Mouse (Mus musculus) hindbrain, embryonic 11.5 days (tissue): Measurements from ENCODE around the gene Abcb4. TPM values are rescaled to one million over a fixed set of nuclear protein-coding genes. Genes with fewer than 3 reads are reported as not detected.
A peak's percentile ranks its signal among the peaks of the same experiment; 100 is the strongest.

Experiments used
- ATAC-seq: fragments of 200-750 bp; cut with Nextera tagmentation; 2 replicates; pipeline ENCODE4 v1.8.0; 2017; ENCODE audit warnings: mild to moderate bottlenecking, moderate TSS enrichment, moderate library complexity; ENCODE audit not compliant: low FRiP score
- DNase-seq: peaks from one replicate; pipeline ENCODE4 v3.0.0-alpha.2; 2015; ENCODE audit warnings: low spot score
- H3K27ac ChIP-seq: fragments of 300-500 bp; sonication (generic); 2 replicates; pipeline ENCODE4 v1.5.1; 2014; ENCODE audit warnings: mild to moderate bottlenecking, low read depth, low read length
- H3K27me3 ChIP-seq: fragments of 300-500 bp; sonication (generic); 2 replicates; pipeline ENCODE4 v1.6.1; 2014; ENCODE audit warnings: mild to moderate bottlenecking, low read length, moderate library complexity, mixed read lengths; ENCODE audit not compliant: control insufficient read depth, insufficient read depth
- H3K36me3 ChIP-seq: fragments of 300-500 bp; sonication (generic); 2 replicates; pipeline ENCODE4 v1.6.1; 2014; ENCODE audit warnings: mild to moderate bottlenecking, low read length, moderate library complexity, mixed read lengths; ENCODE audit not compliant: control insufficient read depth, insufficient read depth
- H3K4me1 ChIP-seq: fragments of 300-500 bp; sonication (generic); replicated peaks from 2 replicates; pipeline ENCODE4 v1.6.1; 2014; ENCODE audit warnings: low read length, mixed read lengths; ENCODE audit not compliant: control insufficient read depth, insufficient read depth
- H3K4me2 ChIP-seq: fragments of 300-500 bp; sonication (generic); replicated peaks from 2 replicates; pipeline ENCODE4 v1.6.1; 2014; ENCODE audit warnings: mild to moderate bottlenecking, low read depth, low read length
- H3K4me3 ChIP-seq: fragments of 300-500 bp; sonication (generic); 2 replicates; pipeline ENCODE4 v1.5.1; 2014; ENCODE audit warnings: low read depth, low read length
- H3K9ac ChIP-seq: fragments of 300-500 bp; sonication (generic); 2 replicates; pipeline ENCODE4 v1.6.1; 2014; ENCODE audit warnings: low read depth, low read length
- H3K9me3 ChIP-seq: fragments of 300-500 bp; sonication (generic); 2 replicates; pipeline ENCODE4 v1.6.1; 2016; ENCODE audit warnings: low read length; ENCODE audit not compliant: control insufficient read depth
- WGBS: fragments of 180-500 bp; shearing (Covaris S2); extraction: QIAGEN DNeasy Blood & Tissue Kit; methylation state at CpG from one replicate; pipeline ENCODE4 v1.1.7; 2014; 5-methylcytosine and 5-hydroxymethylcytosine counted together
- polyA plus RNA-seq: library from polyadenylated mRNA; unstranded; fragments of >200 nt; fragmentation: Nextera tagmentation; extraction: Ambion mirVana; gene quantifications from 2 replicates; pipeline ENCODE4 v1.2.1, GENCODE M21; 2014

The Abcb4 gene
- polyA plus RNA-seq, 1 experiment from 2014 or later = 0.37 TPM

DNA sequence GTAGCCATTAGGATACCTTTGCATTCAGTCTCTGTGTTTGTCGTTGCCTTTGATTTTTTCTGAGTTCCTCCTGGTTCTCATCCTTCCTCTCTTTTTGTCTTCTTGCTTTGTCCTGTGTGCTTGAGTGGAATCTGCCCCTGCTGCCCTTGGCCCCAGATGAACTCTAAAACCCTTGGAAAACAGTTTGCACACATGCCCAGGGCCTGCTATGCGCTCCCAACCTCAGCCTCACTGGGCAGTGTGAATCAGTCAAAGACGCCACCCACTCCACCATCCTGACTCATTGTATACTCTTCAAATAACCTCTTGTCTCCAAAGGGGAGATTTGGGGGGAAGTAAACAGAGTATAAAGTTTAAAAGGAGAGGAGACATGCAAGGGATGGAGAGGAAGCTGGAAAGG, 4.7 kb downstream of the Abcb4 start:
- Histone ChIP-seq H3K27ac (no peak overlapping the region), H3K9me3 (no peaks in the 10 kb centered on the region), H3K9ac (no peak overlapping the region), H3K4me1 (no peaks in the 10 kb centered on the region), H3K27me3 (peaks cover 2% of the 10 kb centered on the region; the same call in 1 of the 2 replicates), H3K4me2 (no peak overlapping the region), H3K36me3 (no peaks in the 10 kb centered on the region), H3K4me3 (no peak overlapping the region)
- ATAC-seq = no peak
- DNase-seq = no peak
- WGBS = 72% methylated on average over 3 of the region's 3 CpGs

DNA sequence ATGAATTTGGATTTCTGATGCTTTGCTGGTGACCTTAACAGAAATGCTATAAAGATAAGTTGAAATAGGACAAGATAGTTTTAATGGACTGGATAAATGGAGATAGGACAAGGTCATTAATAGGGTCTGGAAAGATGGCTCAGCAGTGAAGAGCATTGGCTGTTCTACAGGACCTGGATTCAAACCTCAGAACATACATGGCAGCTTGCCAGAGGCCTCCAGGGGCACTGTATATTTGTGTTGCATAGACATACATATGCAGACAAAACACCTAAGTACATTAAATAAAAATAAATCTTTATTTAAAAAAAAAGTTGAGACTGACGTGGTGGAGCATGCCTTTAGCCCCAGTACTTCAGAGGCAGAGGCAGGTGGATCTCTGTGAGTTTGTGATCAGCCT, 7.5 kb downstream of the Abcb4 start:
- no peaks in the 10 kb centered on the region for H3K27me3 ChIP-seq
- WGBS = 76% methylated on average over 1 of the region's 1 CpGs
- H3K36me3 ChIP-seq = no peaks in the 10 kb centered on the region
- H3K27ac ChIP-seq = no peak overlapping the region
- H3K9ac ChIP-seq = no peak overlapping the region
- ATAC-seq (no peak), DNase-seq (no peak)
- H3K9me3 ChIP-seq = no peaks in the 10 kb centered on the region
- no peak overlapping the region for H3K4me2 ChIP-seq
- H3K4me3 ChIP-seq = no peak overlapping the region
- no peaks in the 10 kb centered on the region for H3K4me1 ChIP-seq

GRCm38 (mm10) chr5:8902141-8902817, 8.8 kb downstream of the Abcb4 start:
- no peak overlapping the region for H3K4me2 ChIP-seq
- no peak overlapping the region for H3K9ac ChIP-seq
- WGBS = 60% methylated on average over 6 of the region's 6 CpGs
- DNase-seq (no peak), ATAC-seq (no peak)
- H3K4me3 ChIP-seq = no peak overlapping the region
- no peaks in the 10 kb centered on the region for H3K36me3 ChIP-seq
- no peaks in the 10 kb centered on the region for H3K9me3 ChIP-seq
- no peak overlapping the region for H3K27ac ChIP-seq
- H3K27me3 ChIP-seq = no peaks in the 10 kb centered on the region
- H3K4me1 ChIP-seq = no peaks in the 10 kb centered on the region

DNA sequence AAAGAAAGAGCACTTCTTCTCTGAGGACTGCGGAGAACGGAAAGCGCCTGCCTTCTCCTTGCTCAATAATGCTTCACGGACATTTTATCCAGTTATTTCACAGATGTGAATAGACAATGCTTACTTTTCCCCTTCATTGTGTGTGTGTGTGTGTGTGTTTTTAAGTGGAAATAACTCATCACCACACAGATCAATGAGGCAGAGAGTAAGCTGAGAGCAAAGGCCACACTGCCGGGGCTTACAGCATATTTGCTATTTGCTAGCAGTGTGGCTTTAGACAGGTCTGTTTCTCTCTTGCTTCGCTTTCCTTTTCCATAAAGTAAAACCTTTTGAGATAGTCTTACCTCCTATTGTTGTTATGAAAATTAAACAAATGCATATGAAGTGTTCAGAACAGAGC, 11.0 kb downstream of the Abcb4 start:
- Histone ChIP-seq H3K4me2 (no peak overlapping the region), H3K27ac (no peak overlapping the region), H3K27me3 (no peaks in the 10 kb centered on the region), H3K4me1 (no peaks in the 10 kb centered on the region), H3K9ac (no peak overlapping the region), H3K9me3 (no peaks in the 10 kb centered on the region), H3K4me3 (no peak overlapping the region), H3K36me3 (no peaks in the 10 kb centered on the region)
- no peak for ATAC-seq
- peak; percentile 5 for DNase-seq
- 49% methylated on average over 6 of the region's 6 CpGs for WGBS

DNA sequence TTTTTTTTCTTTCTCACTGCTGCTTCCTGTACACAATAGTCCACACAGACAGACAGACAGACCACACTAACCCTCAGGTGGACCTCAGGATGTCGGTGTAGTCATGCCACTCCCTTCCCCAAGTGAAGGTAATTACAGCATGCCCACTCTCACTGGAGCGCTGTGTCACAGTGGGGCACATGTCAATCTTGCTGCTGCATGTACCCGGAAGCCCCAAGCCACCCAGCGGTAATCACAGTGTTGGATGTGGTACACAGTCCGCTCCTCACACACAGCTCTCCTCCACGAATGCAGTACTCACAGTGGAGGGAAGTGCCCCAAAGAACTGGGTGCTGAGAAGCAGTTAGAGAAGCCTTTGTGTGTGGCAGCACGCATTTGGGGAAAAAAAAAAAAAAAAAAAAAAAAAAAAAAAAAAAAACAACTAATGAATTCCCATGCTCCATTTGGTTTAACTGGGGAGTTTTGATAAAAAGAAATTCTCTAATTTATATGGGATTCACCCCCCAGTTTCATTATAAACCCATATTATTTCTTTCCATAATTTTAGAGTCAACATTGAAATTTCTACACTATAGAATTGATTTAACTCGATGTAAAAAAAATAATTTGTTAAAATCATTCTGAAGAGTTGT, 18.2 kb downstream of the Abcb4 start:
- H3K36me3 ChIP-seq = no peaks in the 10 kb centered on the region
- no peak overlapping the region for H3K4me2 ChIP-seq
- no peaks in the 10 kb centered on the region for H3K9me3 ChIP-seq
- H3K4me3 ChIP-seq = no peak overlapping the region
- ATAC-seq (no peak), DNase-seq (no peak)
- no peak overlapping the region for H3K27ac ChIP-seq
- H3K27me3 ChIP-seq = no peaks in the 10 kb centered on the region
- H3K9ac ChIP-seq = no peak overlapping the region
- H3K4me1 ChIP-seq = no peaks in the 10 kb centered on the region
- WGBS = 83% methylated on average over 8 of the region's 8 CpGs

- Histone ChIP-seq H3K4me3 (no peak overlapping the region), H3K9ac (no peak overlapping the region), H3K36me3 (no peaks in the 10 kb centered on the region), H3K4me1 (no peaks in the 10 kb centered on the region), H3K9me3 (no peaks in the 10 kb centered on the region), H3K4me2 (no peak overlapping the region), H3K27ac (no peak overlapping the region), H3K27me3 (no peaks in the 10 kb centered on the region)
- no peak for ATAC-seq
- 97% methylated on average over 2 of the region's 2 CpGs for WGBS
- DNase-seq = no peak
Observed at GRCm38 (mm10) chr5:8916400-8916799, 22.9 kb downstream of the Abcb4 start.

GRCm38 (mm10) chr5:8917069-8917468, 23.6 kb downstream of the Abcb4 start:
- no peaks in the 10 kb centered on the region for H3K9me3 ChIP-seq
- ATAC-seq (no peak), DNase-seq (no peak)
- no peak overlapping the region for H3K4me2 ChIP-seq
- 77% methylated on average over 6 of the region's 6 CpGs for WGBS
- no peak overlapping the region for H3K27ac ChIP-seq
- H3K27me3 ChIP-seq = no peaks in the 10 kb centered on the region
- no peaks in the 10 kb centered on the region for H3K36me3 ChIP-seq
- no peaks in the 10 kb centered on the region for H3K4me1 ChIP-seq
- no peak overlapping the region for H3K4me3 ChIP-seq
- no peak overlapping the region for H3K9ac ChIP-seq

DNA sequence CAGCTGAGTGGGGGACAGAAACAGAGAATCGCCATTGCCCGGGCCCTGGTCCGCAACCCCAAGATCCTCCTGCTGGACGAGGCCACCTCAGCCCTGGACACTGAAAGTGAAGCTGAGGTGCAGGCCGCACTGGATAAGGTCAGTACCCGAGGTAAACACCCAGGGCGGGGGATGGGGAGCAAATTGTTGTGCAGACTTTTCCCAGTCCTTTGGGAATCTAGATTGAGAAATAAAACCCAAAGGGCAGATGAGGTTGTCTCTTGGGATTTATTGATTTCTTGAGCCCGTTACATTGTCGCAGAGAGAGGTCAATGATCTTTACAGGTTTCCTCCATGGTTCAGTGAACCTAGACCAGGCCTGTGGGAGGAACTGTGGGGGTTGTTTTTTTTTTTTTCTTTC, 34.9 kb downstream of the Abcb4 start:
- no peak for DNase-seq
- 79% methylated on average over 9 of the region's 9 CpGs for WGBS
- no peak overlapping the region for H3K4me2 ChIP-seq
- no peaks in the 10 kb centered on the region for H3K36me3 ChIP-seq
- H3K27me3 ChIP-seq = no peaks in the 10 kb centered on the region
- no peaks in the 10 kb centered on the region for H3K9me3 ChIP-seq
- H3K4me3 ChIP-seq = no peak overlapping the region
- no peak for ATAC-seq
- H3K4me1 ChIP-seq = no peaks in the 10 kb centered on the region
- H3K9ac ChIP-seq = no peak overlapping the region
- H3K27ac ChIP-seq = no peak overlapping the region

DNA sequence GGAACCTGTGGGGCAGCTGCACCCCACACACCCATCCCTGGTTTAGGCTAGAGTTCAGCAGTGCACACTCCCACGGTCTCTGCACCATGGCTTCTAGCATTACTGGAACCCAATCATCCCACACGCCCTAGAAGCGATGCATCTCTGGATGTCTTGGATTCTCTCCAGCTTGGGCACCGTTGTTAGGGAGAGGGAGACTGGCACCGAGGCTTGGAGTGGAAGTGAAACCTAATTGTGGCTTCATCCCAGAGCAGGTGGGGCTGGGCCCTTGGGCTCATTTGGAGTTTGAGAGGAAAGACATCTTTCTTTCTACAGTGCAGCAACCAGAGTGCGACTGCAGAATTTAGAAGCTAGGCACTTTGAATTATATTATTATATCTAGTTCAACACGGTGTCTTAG, 44.4 kb downstream of the Abcb4 start:
- 86% methylated on average over 7 of the region's 7 CpGs for WGBS
- H3K4me1 ChIP-seq = no peaks in the 10 kb centered on the region
- H3K36me3 ChIP-seq = no peaks in the 10 kb centered on the region
- no peaks in the 10 kb centered on the region for H3K9me3 ChIP-seq
- H3K9ac ChIP-seq = no peak overlapping the region
- no peak overlapping the region for H3K4me2 ChIP-seq
- no peak for ATAC-seq
- DNase-seq = no peak
- no peaks in the 10 kb centered on the region for H3K27me3 ChIP-seq
- no peak overlapping the region for H3K4me3 ChIP-seq
- no peak overlapping the region for H3K27ac ChIP-seq
